Mouse (Mus musculus) limb, embryonic 11.5 days (tissue): ENCODE measurements at regions not wholly inside any gene's neighbourhood (a gene's known extent, or its start where the extent isn't known, plus 50 kb on each side); places are given as distances from the start of the nearest gene placed in this dataset.

Experiments used
- ATAC-seq: fragments of 200-750 bp; cut with Nextera tagmentation; 2 replicates; pipeline ENCODE4 v1.8.0; 2017; ENCODE audit warnings: low read depth; ENCODE audit not compliant: insufficient number of reproducible peaks, low FRiP score, low TSS enrichment
- DNase-seq: peaks from one replicate; pipeline ENCODE4 v3.0.0-alpha.2; 2015; ENCODE audit warnings: low spot score
- H3K27ac ChIP-seq: fragments of 300-500 bp; sonication (generic); replicated peaks from 2 replicates; pipeline ENCODE4 v1.5.1; 2014; ENCODE audit warnings: low read depth, mild to moderate bottlenecking, low read length
- H3K27me3 ChIP-seq: fragments of 300-500 bp; sonication (generic); 2 replicates; pipeline ENCODE4 v1.6.1; 2014; ENCODE audit warnings: mild to moderate bottlenecking, low read length, mixed read lengths; ENCODE audit not compliant: control insufficient read depth, insufficient read depth
- H3K36me3 ChIP-seq: fragments of 300-500 bp; sonication (generic); 2 replicates; pipeline ENCODE4 v1.6.1; 2014; ENCODE audit warnings: mild to moderate bottlenecking, low read length, moderate library complexity, mixed read lengths; ENCODE audit not compliant: control insufficient read depth, insufficient read depth
- H3K4me1 ChIP-seq: fragments of 300-500 bp; sonication (generic); 2 replicates; pipeline ENCODE4 v1.6.1; 2014; ENCODE audit warnings: low read length, mixed read lengths; ENCODE audit not compliant: control insufficient read depth, insufficient read depth
- H3K4me2 ChIP-seq: fragments of 300-500 bp; sonication (generic); 2 replicates; pipeline ENCODE4 v1.6.1; 2014; ENCODE audit warnings: low read depth, mild to moderate bottlenecking, moderate library complexity; ENCODE audit not compliant: severe bottlenecking
- H3K4me3 ChIP-seq: fragments of 300-500 bp; sonication (generic); 2 replicates; pipeline ENCODE4 v1.5.1; 2014; ENCODE audit warnings: low read depth, low read length
- H3K9ac ChIP-seq: fragments of 300-500 bp; sonication (generic); 2 replicates; pipeline ENCODE4 v1.6.1; 2014; ENCODE audit warnings: mild to moderate bottlenecking, low read length
- H3K9me3 ChIP-seq: fragments of 300-500 bp; sonication (generic); 2 replicates; pipeline ENCODE4 v1.6.1; 2016; ENCODE audit warnings: low read length; ENCODE audit not compliant: control insufficient read depth
- WGBS: fragments of 180-500 bp; shearing (Covaris S2); extraction: QIAGEN DNeasy Blood & Tissue Kit; methylation state at CpG from one replicate; pipeline ENCODE4 v1.1.7; 2014; 5-methylcytosine and 5-hydroxymethylcytosine counted together

DNA sequence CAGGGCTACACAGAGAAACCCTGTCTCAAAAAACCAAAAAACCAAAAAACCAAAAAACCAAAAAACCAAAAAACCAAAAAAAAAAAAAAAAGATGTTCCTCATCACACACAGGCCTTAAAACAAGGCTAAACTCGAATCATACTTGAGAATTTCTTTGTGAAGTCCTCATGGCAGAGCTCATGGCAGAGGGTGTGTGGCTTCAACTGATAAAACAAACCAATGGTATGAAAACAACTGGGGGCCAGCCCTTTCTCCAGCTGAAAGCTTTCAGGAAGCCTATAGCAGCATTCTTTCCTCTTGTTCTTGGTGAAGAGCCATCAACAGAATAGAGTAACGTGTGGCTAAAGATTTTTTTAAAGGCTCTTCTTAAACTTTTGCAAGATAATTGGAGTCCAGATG is 369.8 kb upstream of the Adgrl2 start:
- WGBS = 79% methylated on average over 2 of the region's 2 CpGs
- no peak overlapping the region for H3K9ac ChIP-seq
- DNase-seq (no peak), ATAC-seq (no peak)
- no peak overlapping the region for H3K4me2 ChIP-seq
- H3K36me3 ChIP-seq = no peaks in the 10 kb centered on the region
- H3K27ac ChIP-seq = no peak overlapping the region
- H3K27me3 ChIP-seq = no peaks in the 10 kb centered on the region
- no peaks in the 10 kb centered on the region for H3K9me3 ChIP-seq
- H3K4me1 ChIP-seq = peaks cover 3% of the 10 kb centered on the region; the same call in 1 of the 2 replicates
- H3K4me3 ChIP-seq = no peak overlapping the region

DNA sequence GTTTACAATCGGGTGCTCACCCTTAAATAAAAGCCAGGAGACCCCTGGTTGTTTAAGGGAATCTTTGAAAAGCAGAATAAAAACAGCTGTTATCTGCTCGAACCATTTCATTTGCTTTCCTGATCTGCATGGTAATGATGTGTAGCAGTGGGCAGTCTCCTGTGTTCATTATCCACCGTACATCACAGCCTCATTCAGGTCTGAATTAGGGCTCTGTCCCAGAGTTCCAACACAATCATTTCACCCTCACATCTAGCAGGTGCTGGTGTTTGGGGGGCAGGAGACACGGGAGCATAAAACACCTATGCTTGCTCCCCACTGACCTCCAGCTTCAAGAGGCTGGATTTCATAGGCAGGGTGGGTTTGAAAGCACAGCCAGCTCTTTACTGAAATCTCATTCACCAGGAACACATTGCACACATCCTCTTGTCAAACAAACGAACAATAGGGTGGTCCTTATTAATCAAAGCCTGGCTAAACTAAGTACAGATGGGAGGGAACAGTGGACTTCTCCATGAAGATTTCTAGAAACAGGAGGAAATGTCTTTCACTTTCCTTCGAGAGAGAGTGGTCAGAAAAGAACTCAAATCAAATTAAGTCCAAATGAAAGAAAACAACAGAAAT is 368.3 kb upstream of the Adgrl2 start:
- ATAC-seq (no peak), DNase-seq (no peak)
- H3K9ac ChIP-seq = no peak overlapping the region
- H3K4me2 ChIP-seq = no peak overlapping the region; the same call in 1 of the 2 replicates
- no peaks in the 10 kb centered on the region for H3K27me3 ChIP-seq
- peaks cover 3% of the 10 kb centered on the region; the same call in 1 of the 2 replicates for H3K4me1 ChIP-seq
- no peaks in the 10 kb centered on the region for H3K36me3 ChIP-seq
- no peak overlapping the region for H3K4me3 ChIP-seq
- no peak overlapping the region for H3K27ac ChIP-seq
- WGBS = 30% methylated on average over 6 of the region's 6 CpGs
- no peaks in the 10 kb centered on the region for H3K9me3 ChIP-seq

GRCm38 (mm10) chr3:149357903-149358569 is 367.7 kb upstream of the Adgrl2 start:
- no peaks in the 10 kb centered on the region for H3K27me3 ChIP-seq
- H3K4me2 ChIP-seq = no peak overlapping the region
- WGBS = 54% methylated on average over 14 of the region's 14 CpGs
- H3K36me3 ChIP-seq = no peaks in the 10 kb centered on the region
- H3K9me3 ChIP-seq = no peaks in the 10 kb centered on the region
- H3K4me1 ChIP-seq = peaks cover 3% of the 10 kb centered on the region; the same call in 1 of the 2 replicates
- no peak overlapping the region for H3K27ac ChIP-seq
- no peak for ATAC-seq
- H3K4me3 ChIP-seq = no peak overlapping the region
- no peak overlapping the region for H3K9ac ChIP-seq
- no peak for DNase-seq

GRCm38 (mm10) chr3:149357121-149357520 is 366.8 kb upstream of the Adgrl2 start:
- H3K9me3 ChIP-seq = no peaks in the 10 kb centered on the region
- H3K4me3 ChIP-seq = no peak overlapping the region
- 52% methylated on average over 2 of the region's 2 CpGs for WGBS
- H3K9ac ChIP-seq = no peak overlapping the region
- no peaks in the 10 kb centered on the region for H3K36me3 ChIP-seq
- no peak overlapping the region for H3K27ac ChIP-seq
- DNase-seq = no peak
- no peaks in the 10 kb centered on the region for H3K27me3 ChIP-seq
- H3K4me1 ChIP-seq = peaks cover 3% of the 10 kb centered on the region; the same call in 1 of the 2 replicates
- H3K4me2 ChIP-seq = no peak overlapping the region
- no peak for ATAC-seq

- peaks cover 3% of the 10 kb centered on the region; the same call in 1 of the 2 replicates for H3K4me1 ChIP-seq
Observed at GRCm38 (mm10) chr3:149355362-149355761, 365.0 kb upstream of the Adgrl2 start.

GRCm38 (mm10) chr3:149353958-149354357 is 363.6 kb upstream of the Adgrl2 start:
- Histone ChIP-seq H3K27ac (no peak overlapping the region), H3K4me2 (no peak overlapping the region), H3K9me3 (no peaks in the 10 kb centered on the region), H3K36me3 (no peaks in the 10 kb centered on the region), H3K4me3 (no peak overlapping the region), H3K4me1 (peaks cover 6% of the 10 kb centered on the region), H3K9ac (no peak overlapping the region), H3K27me3 (no peaks in the 10 kb centered on the region)
- ATAC-seq (no peak), DNase-seq (no peak)
- WGBS = 94% methylated on average over 5 of the region's 5 CpGs

More at GRCm38 (mm10) chr3:149355362-149355761, 365.0 kb upstream of the Adgrl2 start:
- ATAC-seq = no peak
- DNase-seq = no peak
- no peak overlapping the region for H3K4me3 ChIP-seq
- WGBS = 75% methylated on average over 11 of the region's 11 CpGs
- H3K4me2 ChIP-seq = no peak overlapping the region
- no peaks in the 10 kb centered on the region for H3K9me3 ChIP-seq
- H3K36me3 ChIP-seq = no peaks in the 10 kb centered on the region
- no peak overlapping the region for H3K27ac ChIP-seq
- H3K27me3 ChIP-seq = no peaks in the 10 kb centered on the region
- H3K9ac ChIP-seq = no peak overlapping the region

DNA sequence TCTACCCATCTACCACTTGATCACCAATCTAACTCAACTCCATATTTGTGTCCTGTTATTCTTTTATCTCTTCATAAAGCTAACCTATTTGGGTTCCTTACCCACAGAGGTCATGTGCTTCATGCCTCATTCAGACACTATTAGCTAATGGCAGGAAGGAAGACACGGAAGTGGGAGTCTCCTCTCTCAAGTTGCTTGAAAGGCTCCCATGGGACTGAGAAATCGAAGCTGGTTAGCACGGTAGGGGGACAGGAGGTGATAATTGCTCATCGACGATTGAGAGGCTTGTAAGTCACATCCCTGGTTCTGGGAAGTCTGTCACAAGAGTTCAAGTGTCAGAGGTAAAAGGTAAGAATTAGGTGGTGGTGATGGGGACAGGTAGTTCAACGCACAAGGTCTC is 362.2 kb upstream of the Adgrl2 start:
- DNase-seq (no peak), ATAC-seq (no peak)
- Histone ChIP-seq H3K27me3 (no peaks in the 10 kb centered on the region), H3K27ac (no peak overlapping the region), H3K4me1 (peaks cover 11% of the 10 kb centered on the region), H3K4me3 (no peak overlapping the region), H3K9me3 (no peaks in the 10 kb centered on the region), H3K36me3 (no peaks in the 10 kb centered on the region), H3K4me2 (no peak overlapping the region), H3K9ac (no peak overlapping the region)
- WGBS = 47% methylated on average over 6 of the region's 6 CpGs

DNA sequence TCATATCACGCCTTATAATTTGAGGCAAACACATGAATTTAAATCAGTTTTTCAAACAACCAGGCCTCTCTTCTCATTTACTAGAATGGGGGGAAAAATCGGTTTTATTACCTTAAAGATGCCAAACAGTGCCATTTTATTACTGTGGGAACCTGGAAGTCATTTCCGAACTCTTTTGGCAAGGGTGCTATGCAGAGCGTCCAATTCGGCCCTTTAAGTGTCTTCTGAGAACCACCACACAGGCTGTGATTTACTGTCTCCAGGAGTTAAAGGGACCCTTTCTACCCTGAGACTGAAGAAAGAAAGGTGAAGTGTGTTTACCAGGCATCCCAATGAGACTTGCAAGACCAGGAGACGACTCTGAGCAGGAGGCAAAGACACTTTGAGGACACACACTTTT is 359.4 kb upstream of the Adgrl2 start:
- no peak for ATAC-seq

More for the DNA sequence above, 359.4 kb upstream of the Adgrl2 start:
- no peaks in the 10 kb centered on the region for H3K9me3 ChIP-seq
- H3K27ac ChIP-seq = no peak overlapping the region
- no peaks in the 10 kb centered on the region for H3K27me3 ChIP-seq
- no peak overlapping the region for H3K4me3 ChIP-seq
- no peak overlapping the region for H3K4me2 ChIP-seq
- no peak for DNase-seq
- H3K36me3 ChIP-seq = no peaks in the 10 kb centered on the region
- 13% methylated on average over 6 of the region's 6 CpGs for WGBS
- no peak overlapping the region for H3K9ac ChIP-seq
- H3K4me1 ChIP-seq = peaks cover 11% of the 10 kb centered on the region
